Mouse (Mus musculus): ENCODE results near the gene 4930524B15Rik. TPM values are rescaled to one million over a fixed set of nuclear protein-coding genes. Genes with fewer than 3 reads are reported as not detected.
"Not testable (repeated sequence)": the region's sequence is repeated elsewhere in the genome, so short reads cannot be mapped to it uniquely, and the experiment has no call there.

4930524B15Rik gene
- total and polyA plus RNA-seq, 3 experiments, result not detected

DNA sequence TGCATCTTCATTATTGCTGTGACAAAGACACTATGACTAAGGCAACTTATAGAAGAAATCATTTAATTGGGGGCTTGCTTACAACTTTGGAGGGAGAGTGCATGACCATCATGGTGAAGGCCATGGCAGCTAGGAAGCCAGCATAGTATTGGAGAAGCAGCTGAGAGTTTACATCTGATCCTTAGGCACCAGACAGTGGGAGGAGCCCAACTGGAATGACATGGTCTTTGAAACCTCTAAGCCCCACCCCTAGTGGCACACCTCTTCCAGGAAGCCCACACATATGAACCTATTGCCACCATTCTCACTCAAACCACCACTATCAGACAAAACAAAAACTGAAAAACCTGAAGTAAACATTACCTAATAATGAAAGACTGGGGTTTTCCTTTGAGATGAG, 5.3 kb upstream of the 4930524B15Rik start:
- DNase-seq, result no peak
- no peak for TF ChIP-seq POLR2A (IDR thresholded peaks at IDR 0.05; ENCODE audit: insufficient read depth, low read depth, low read length)
- TF ChIP-seq CTCF (IDR thresholded peaks at IDR 0.05), result no peak
- no peak for TF ChIP-seq EP300 (IDR thresholded peaks at IDR 0.05; ENCODE audit: insufficient read depth, low read depth, low read length)
- no peaks in the 10 kb centered on the region for H3K27me3 ChIP-seq (ENCODE audit: control insufficient read depth, insufficient read depth, low read length)

DNA sequence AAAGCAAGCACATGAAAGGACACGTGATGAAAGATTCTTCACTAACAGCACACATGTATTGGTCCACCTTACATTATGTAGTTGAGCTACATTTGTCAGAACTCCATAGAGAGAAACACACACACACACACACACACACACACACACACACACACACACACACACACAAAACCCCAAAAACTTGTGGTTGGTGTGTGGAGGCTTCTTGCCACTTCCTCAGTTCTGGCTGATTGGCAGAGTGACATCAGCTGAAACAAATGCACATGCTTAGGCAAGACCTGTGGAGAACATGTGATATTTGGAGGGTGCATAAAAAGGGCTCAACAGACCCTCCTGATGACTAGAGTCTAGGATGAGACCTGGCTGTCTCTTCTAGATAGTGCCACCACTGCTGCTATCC, 1.4 kb upstream of the 4930524B15Rik start:
- Histone ChIP-seq H3K36me3 (ENCODE audit: control insufficient read depth, insufficient read depth, low read length) (no peaks in the 10 kb centered on the region), H3K79me2 (replicated peaks; ENCODE audit: control insufficient read depth, insufficient read depth, low read length) (no peaks in the 10 kb centered on the region), H3K4me3 (no peak overlapping the region), H3K27ac (no peak overlapping the region), H3K27me3 (ENCODE audit: control insufficient read depth, insufficient read depth, low read length) (no peaks in the 10 kb centered on the region), H3K9ac (ENCODE audit: low read depth, low read length) (no peak overlapping the region), H3K4me1 (ENCODE audit: control insufficient read depth, insufficient read depth, low read length) (no peaks in the 10 kb centered on the region)
- WGBS, result 92% methylated on average over 1 of the region's 1 CpGs
- TF ChIP-seq CTCF (IDR thresholded peaks at IDR 0.05), result no peak
- TF ChIP-seq POLR2A (IDR thresholded peaks at IDR 0.05; ENCODE audit: insufficient read depth, low read depth, low read length), result no peak
- no peak for TF ChIP-seq EP300 (IDR thresholded peaks at IDR 0.05; ENCODE audit: insufficient read depth, low read depth, low read length)
- intact Hi-C loops (cut with DNase I), result no loop called here
- DNase-seq, result no peak

More for the DNA sequence above, 5.3 kb upstream of the 4930524B15Rik start:
- Histone ChIP-seq H3K4me3 (no peak overlapping the region), H3K27ac (no peak overlapping the region), H3K36me3 (ENCODE audit: control insufficient read depth, insufficient read depth, low read length) (no peaks in the 10 kb centered on the region), H3K4me1 (ENCODE audit: control insufficient read depth, insufficient read depth, low read length) (no peaks in the 10 kb centered on the region), H3K9ac (ENCODE audit: low read depth, low read length) (no peak overlapping the region), H3K79me2 (replicated peaks; ENCODE audit: control insufficient read depth, insufficient read depth, low read length) (no peaks in the 10 kb centered on the region)
- intact Hi-C loops (cut with DNase I), result no loop called here

DNA sequence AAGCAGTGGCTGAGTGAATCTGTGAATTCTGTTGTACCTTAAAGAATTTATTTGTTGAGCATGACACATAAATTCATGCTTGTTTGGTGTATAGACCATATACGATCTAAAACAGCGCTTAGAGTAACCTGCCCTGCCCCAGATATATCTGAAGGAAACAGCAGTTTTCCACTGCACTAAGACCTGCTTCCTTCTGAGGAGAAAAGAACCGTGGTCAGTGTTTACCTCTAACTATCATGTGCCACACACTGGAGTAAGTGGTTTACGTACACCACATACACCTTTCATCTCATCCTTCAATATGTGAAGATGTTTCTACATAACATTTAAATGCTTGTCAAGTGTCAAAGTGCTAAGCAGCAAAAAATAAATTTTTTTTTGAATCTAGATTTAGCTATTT, 8.7 kb downstream of the 4930524B15Rik start:
- H3K4me3 ChIP-seq, result no peak overlapping the region
- intact Hi-C loops (cut with DNase I), result no loop called here
- no peak for DNase-seq
- H3K27ac ChIP-seq, result no peak overlapping the region
- H3K79me2 ChIP-seq (replicated peaks; ENCODE audit: control insufficient read depth, insufficient read depth, low read length), result no peaks in the 10 kb centered on the region
- no peaks in the 10 kb centered on the region for H3K36me3 ChIP-seq (ENCODE audit: control insufficient read depth, insufficient read depth, low read length)
- H3K9ac ChIP-seq (ENCODE audit: low read depth, low read length), result no peak overlapping the region
- H3K4me1 ChIP-seq (ENCODE audit: control insufficient read depth, insufficient read depth, low read length), result no peaks in the 10 kb centered on the region
- H3K27me3 ChIP-seq (ENCODE audit: control insufficient read depth, insufficient read depth, low read length), result no peaks in the 10 kb centered on the region
- WGBS, result 63% methylated on average over 4 of the region's 4 CpGs
- TF ChIP-seq CTCF (IDR thresholded peaks at IDR 0.05) (no peak), EP300 (IDR thresholded peaks at IDR 0.05; ENCODE audit: insufficient read depth, low read depth, low read length) (no peak), POLR2A (IDR thresholded peaks at IDR 0.05; ENCODE audit: insufficient read depth, low read depth, low read length) (no peak)

DNA sequence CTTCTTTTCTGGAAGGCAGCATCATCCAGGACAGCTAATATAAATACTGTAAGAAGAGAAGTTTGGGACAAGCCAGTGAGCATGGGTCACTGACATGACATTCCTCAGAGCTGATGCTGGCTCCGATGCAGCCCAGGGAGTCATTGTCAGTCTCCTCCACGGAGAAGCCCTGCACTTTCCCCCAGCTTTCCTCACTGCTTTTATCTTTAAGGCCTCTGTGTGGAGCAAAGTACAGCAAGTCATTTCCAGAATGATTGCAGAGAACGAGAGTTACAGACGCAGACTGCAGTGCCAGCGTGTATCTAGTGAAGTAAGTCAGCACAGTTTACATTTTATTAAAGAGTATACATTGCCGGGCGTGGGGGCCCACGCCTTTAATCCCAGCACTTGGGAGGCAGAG, 9.4 kb downstream of the 4930524B15Rik start:
- 57% methylated on average over 8 of the region's 8 CpGs for WGBS
- TF ChIP-seq POLR2A (IDR thresholded peaks at IDR 0.05; ENCODE audit: insufficient read depth, low read depth, low read length), result no peak
- TF ChIP-seq CTCF (IDR thresholded peaks at IDR 0.05), result no peak
- TF ChIP-seq EP300 (IDR thresholded peaks at IDR 0.05; ENCODE audit: insufficient read depth, low read depth, low read length), result no peak
- H3K9ac ChIP-seq (ENCODE audit: low read depth, low read length), result no peak overlapping the region
- H3K27ac ChIP-seq, result no peak overlapping the region
- intact Hi-C loops (cut with DNase I), result no loop called here
- H3K4me1 ChIP-seq (ENCODE audit: control insufficient read depth, insufficient read depth, low read length), result no peaks in the 10 kb centered on the region
- no peaks in the 10 kb centered on the region for H3K36me3 ChIP-seq (ENCODE audit: control insufficient read depth, insufficient read depth, low read length)
- no peaks in the 10 kb centered on the region for H3K79me2 ChIP-seq (replicated peaks; ENCODE audit: control insufficient read depth, insufficient read depth, low read length)
- H3K27me3 ChIP-seq (ENCODE audit: control insufficient read depth, insufficient read depth, low read length), result no peaks in the 10 kb centered on the region
- no peak for DNase-seq
- H3K4me3 ChIP-seq, result no peak overlapping the region

DNA sequence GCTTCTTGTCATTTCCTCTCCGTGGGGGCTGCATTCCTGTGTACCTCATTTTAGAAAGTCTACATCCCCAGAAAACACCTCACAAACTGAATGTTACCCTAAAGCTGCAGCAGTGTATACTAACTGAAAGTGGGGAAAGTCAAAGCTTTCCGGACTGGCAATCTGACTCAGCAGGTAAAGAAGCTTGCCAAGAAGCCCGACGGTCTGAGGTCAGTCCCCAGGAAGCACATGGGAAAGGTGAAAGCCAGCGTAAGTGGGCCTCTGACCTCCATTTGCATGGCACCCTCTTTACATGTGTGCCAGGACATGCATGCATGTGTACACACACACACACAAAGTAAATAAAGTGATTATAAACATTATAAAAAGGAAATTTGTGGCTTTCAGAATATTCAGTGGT, 10.3 kb downstream of the 4930524B15Rik start:
- intact Hi-C loops (cut with DNase I), result no loop called here
- Histone ChIP-seq H3K79me2 (replicated peaks; ENCODE audit: control insufficient read depth, insufficient read depth, low read length) (no peaks in the 10 kb centered on the region), H3K4me1 (ENCODE audit: control insufficient read depth, insufficient read depth, low read length) (no peaks in the 10 kb centered on the region), H3K27me3 (ENCODE audit: control insufficient read depth, insufficient read depth, low read length) (no peaks in the 10 kb centered on the region), H3K36me3 (ENCODE audit: control insufficient read depth, insufficient read depth, low read length) (no peaks in the 10 kb centered on the region), H3K27ac (no peak overlapping the region), H3K9ac (ENCODE audit: low read depth, low read length) (no peak overlapping the region), H3K4me3 (no peak overlapping the region)
- 61% methylated on average over 5 of the region's 5 CpGs for WGBS
- TF ChIP-seq POLR2A (IDR thresholded peaks at IDR 0.05; ENCODE audit: insufficient read depth, low read depth, low read length) (no peak), EP300 (IDR thresholded peaks at IDR 0.05; ENCODE audit: insufficient read depth, low read depth, low read length) (no peak), CTCF (IDR thresholded peaks at IDR 0.05) (no peak)
- DNase-seq, result no peak

DNA sequence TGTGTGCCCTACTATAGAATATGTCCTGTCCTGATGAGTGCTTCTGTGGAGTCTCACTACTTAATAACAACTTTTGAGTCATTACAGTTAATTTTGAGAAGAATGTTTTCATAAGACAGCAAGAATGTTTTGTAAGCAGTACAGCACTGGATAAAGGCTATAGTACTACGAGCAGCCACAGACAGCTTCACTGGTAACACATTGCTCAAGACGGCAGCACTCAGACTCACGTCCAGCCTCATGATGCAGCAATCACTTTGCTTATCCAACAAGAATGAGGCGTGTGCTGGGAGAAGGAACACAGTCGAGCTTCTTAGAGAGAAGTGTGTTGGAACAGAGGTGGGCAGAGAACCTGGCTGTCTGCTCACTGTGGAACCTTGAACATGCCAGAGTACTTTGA, 10.7 kb downstream of the 4930524B15Rik start:
- no peaks in the 10 kb centered on the region for H3K4me1 ChIP-seq (ENCODE audit: control insufficient read depth, insufficient read depth, low read length)
- no peak overlapping the region for H3K9ac ChIP-seq (ENCODE audit: low read depth, low read length)
- DNase-seq, result no peak
- intact Hi-C loops (cut with DNase I), result no loop called here
- H3K36me3 ChIP-seq (ENCODE audit: control insufficient read depth, insufficient read depth, low read length), result no peaks in the 10 kb centered on the region
- H3K79me2 ChIP-seq (replicated peaks; ENCODE audit: control insufficient read depth, insufficient read depth, low read length), result no peaks in the 10 kb centered on the region
- no peak overlapping the region for H3K27ac ChIP-seq
- no peaks in the 10 kb centered on the region for H3K27me3 ChIP-seq (ENCODE audit: control insufficient read depth, insufficient read depth, low read length)
- 66% methylated on average over 5 of the region's 5 CpGs for WGBS
- H3K4me3 ChIP-seq, result no peak overlapping the region
- TF ChIP-seq CTCF (IDR thresholded peaks at IDR 0.05) (no peak), POLR2A (IDR thresholded peaks at IDR 0.05; ENCODE audit: insufficient read depth, low read depth, low read length) (no peak), EP300 (IDR thresholded peaks at IDR 0.05; ENCODE audit: insufficient read depth, low read depth, low read length) (no peak)

DNA sequence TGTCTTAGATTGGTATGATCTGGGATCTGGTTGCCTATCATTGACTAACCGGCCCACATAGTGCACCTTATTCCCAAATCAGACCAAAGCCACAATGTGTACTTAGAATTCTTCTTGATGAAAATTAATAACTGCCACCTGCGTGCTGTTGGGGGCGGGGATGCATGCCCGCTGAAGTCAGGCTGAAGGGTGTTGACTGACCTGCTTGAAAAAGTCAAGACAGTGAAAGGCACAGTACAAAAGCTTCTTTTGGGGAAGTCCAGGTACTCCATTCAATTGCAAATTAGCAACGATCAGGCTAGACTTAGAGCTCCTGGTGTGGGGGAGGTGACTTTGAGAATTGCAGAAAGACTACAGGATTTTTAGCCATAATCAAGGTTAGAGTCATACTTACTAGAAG, 14.7 kb downstream of the 4930524B15Rik start:
- intact Hi-C loops (cut with DNase I), result not testable (repeated sequence)

More for the DNA sequence above, 14.7 kb downstream of the 4930524B15Rik start:
- not testable (repeated sequence) for H3K36me3 ChIP-seq (ENCODE audit: control insufficient read depth, insufficient read depth, low read length); H3K27me3 ChIP-seq (ENCODE audit: control insufficient read depth, insufficient read depth, low read length); H3K9ac ChIP-seq (ENCODE audit: low read depth, low read length); DNase-seq; H3K27ac ChIP-seq; H3K4me3 ChIP-seq; H3K79me2 ChIP-seq (replicated peaks; ENCODE audit: control insufficient read depth, insufficient read depth, low read length); H3K4me1 ChIP-seq (ENCODE audit: control insufficient read depth, insufficient read depth, low read length)
- 93% methylated on average over 5 of the region's 5 CpGs for WGBS
